Mouse (Mus musculus): Measurements from ENCODE around the gene Cyb5d1. TPM values are rescaled to one million over a fixed set of nuclear protein-coding genes. Genes with fewer than 3 reads are reported as not detected.
"Not testable (repeated sequence)": the region's sequence is repeated elsewhere in the genome, so short reads cannot be mapped to it uniquely, and the experiment has no call there.

Cyb5d1 gene
- polyA plus RNA-seq (2015; fragmentation: Nextera tagmentation; extraction: Ambion mirVana) = 21.2 and 21.5 TPM in 2 replicates

GRCm38 (mm10) chr11:69395235-69395633 is at the start of gene Cyb5d1, which contains the start of gene Naa38:
TSS of gene Cyb5d1 (minus strand) at chr11:69395631.
TSS of gene Naa38 (plus strand) at chr11:69395487.
- Histone ChIP-seq H3K4me1 (peaks cover 46% of the 10 kb centered on the region), H3K36me3 (peaks cover 22% of the 10 kb centered on the region), H3K4me2 (peak within 1 kb of the TSS; percentile 91), H3K27ac (replicated peaks) (peak within 1 kb of the TSS; percentile 98), H3K9ac (peak within 1 kb of the TSS; percentile 95), H3K4me3 (peak within 1 kb of the TSS; percentile 78)
- not testable (repeated sequence) for H3K27me3 ChIP-seq (replicated peaks); H3K9me3 ChIP-seq
- under 1% methylated on average over 24 of the region's 24 CpGs for WGBS
- ATAC-seq (ENCODE audit: extremely low read depth, insufficient number of reproducible peaks, low FRiP score, low TSS enrichment) = peak; percentile 62; the same call in 1 of the 2 replicates

- peaks cover 14% of the 10 kb centered on the region for H3K27me3 ChIP-seq (replicated peaks)
- no peaks in the 10 kb centered on the region for H3K36me3 ChIP-seq
- WGBS = 30% methylated on average over 5 of the region's 5 CpGs
- no peak overlapping the region for H3K4me2 ChIP-seq
- peaks cover 11% of the 10 kb centered on the region for H3K4me1 ChIP-seq
- H3K9ac ChIP-seq = no peak overlapping the region
- ATAC-seq (ENCODE audit: extremely low read depth, insufficient number of reproducible peaks, low FRiP score, low TSS enrichment) = no peak
- H3K9me3 ChIP-seq = peaks cover 3% of the 10 kb centered on the region; the same call in 1 of the 2 replicates
- H3K27ac ChIP-seq (replicated peaks) = no peak overlapping the region
- no peak overlapping the region for H3K4me3 ChIP-seq
Measured at GRCm38 (mm10) chr11:69443328-69443727, 47.9 kb upstream of the Cyb5d1 start.

GRCm38 (mm10) chr11:69437291-69437690 is 41.9 kb upstream of the Cyb5d1 start:
- Histone ChIP-seq H3K4me3 (no peak overlapping the region), H3K9me3 (no peaks in the 10 kb centered on the region), H3K27me3 (replicated peaks) (peaks cover 21% of the 10 kb centered on the region; the same call in 1 of the 2 replicates), H3K9ac (no peak overlapping the region), H3K36me3 (no peaks in the 10 kb centered on the region), H3K4me1 (peaks cover 6% of the 10 kb centered on the region), H3K4me2 (no peak overlapping the region), H3K27ac (replicated peaks) (no peak overlapping the region)
- WGBS = 34% methylated on average over 3 of the region's 3 CpGs
- no peak for ATAC-seq (ENCODE audit: extremely low read depth, insufficient number of reproducible peaks, low FRiP score, low TSS enrichment)

- H3K9ac ChIP-seq = no peak overlapping the region
- H3K9me3 ChIP-seq = no peaks in the 10 kb centered on the region
- ATAC-seq (ENCODE audit: extremely low read depth, insufficient number of reproducible peaks, low FRiP score, low TSS enrichment) = no peak
- no peak overlapping the region for H3K27ac ChIP-seq (replicated peaks)
- no peak overlapping the region for H3K4me3 ChIP-seq
- H3K36me3 ChIP-seq = no peaks in the 10 kb centered on the region
- H3K4me2 ChIP-seq = no peak overlapping the region
- 51% methylated on average over 6 of the region's 6 CpGs for WGBS
- H3K27me3 ChIP-seq (replicated peaks) = peaks cover 18% of the 10 kb centered on the region; the same call in 1 of the 2 replicates
- H3K4me1 ChIP-seq = peaks cover 12% of the 10 kb centered on the region
Measured at GRCm38 (mm10) chr11:69433189-69433588, 37.8 kb upstream of the Cyb5d1 start.

GRCm38 (mm10) chr11:69432640-69432982 is 37.2 kb upstream of the Cyb5d1 start:
- 68% methylated on average over 11 of the region's 11 CpGs for WGBS
- no peak overlapping the region for H3K4me2 ChIP-seq
- no peak for ATAC-seq (ENCODE audit: extremely low read depth, insufficient number of reproducible peaks, low FRiP score, low TSS enrichment)

GRCm38 (mm10) chr11:69431829-69432639 is 36.6 kb upstream of the Cyb5d1 start:
- H3K27me3 ChIP-seq (replicated peaks) = peaks cover 15% of the 10 kb centered on the region; the same call in 1 of the 2 replicates
- H3K27ac ChIP-seq (replicated peaks) = no peak overlapping the region
- no peak for ATAC-seq (ENCODE audit: extremely low read depth, insufficient number of reproducible peaks, low FRiP score, low TSS enrichment)
- H3K4me2 ChIP-seq = peak overlapping the region; percentile 30; the same call in 1 of the 2 replicates
- no peaks in the 10 kb centered on the region for H3K36me3 ChIP-seq
- no peaks in the 10 kb centered on the region for H3K9me3 ChIP-seq
- H3K9ac ChIP-seq = no peak overlapping the region
- WGBS = 34% methylated on average over 11 of the region's 11 CpGs
- peaks cover 12% of the 10 kb centered on the region for H3K4me1 ChIP-seq
- no peak overlapping the region for H3K4me3 ChIP-seq

More at GRCm38 (mm10) chr11:69432640-69432982, 37.2 kb upstream of the Cyb5d1 start:
- Histone ChIP-seq H3K9me3 (no peaks in the 10 kb centered on the region), H3K9ac (no peak overlapping the region), H3K4me1 (peaks cover 12% of the 10 kb centered on the region), H3K27ac (replicated peaks) (no peak overlapping the region), H3K27me3 (replicated peaks) (peaks cover 18% of the 10 kb centered on the region; the same call in 1 of the 2 replicates), H3K36me3 (no peaks in the 10 kb centered on the region), H3K4me3 (no peak overlapping the region)

- WGBS = 80% methylated on average over 15 of the region's 15 CpGs
- ATAC-seq (ENCODE audit: extremely low read depth, insufficient number of reproducible peaks, low FRiP score, low TSS enrichment) = no peak
- Histone ChIP-seq H3K27ac (replicated peaks) (no peak overlapping the region), H3K4me2 (no peak overlapping the region), H3K9ac (no peak overlapping the region), H3K27me3 (replicated peaks) (peaks cover 6% of the 10 kb centered on the region; the same call in 1 of the 2 replicates), H3K36me3 (no peaks in the 10 kb centered on the region), H3K9me3 (no peaks in the 10 kb centered on the region), H3K4me3 (no peak overlapping the region), H3K4me1 (peaks cover 12% of the 10 kb centered on the region)
Measured at GRCm38 (mm10) chr11:69430631-69431030, 35.2 kb upstream of the Cyb5d1 start.

GRCm38 (mm10) chr11:69429313-69429712 is 33.9 kb upstream of the Cyb5d1 start:
- Histone ChIP-seq H3K9ac (peak overlapping the region; percentile 38; the same call in 1 of the 2 replicates), H3K4me2 (no peak overlapping the region), H3K36me3 (no peaks in the 10 kb centered on the region), H3K27ac (replicated peaks) (no peak overlapping the region), H3K9me3 (no peaks in the 10 kb centered on the region), H3K4me3 (no peak overlapping the region), H3K27me3 (replicated peaks) (peaks cover 6% of the 10 kb centered on the region; the same call in 1 of the 2 replicates), H3K4me1 (peaks cover 12% of the 10 kb centered on the region)
- no peak for ATAC-seq (ENCODE audit: extremely low read depth, insufficient number of reproducible peaks, low FRiP score, low TSS enrichment)
- WGBS = 21% methylated on average over 2 of the region's 2 CpGs

GRCm38 (mm10) chr11:69428751-69429150 is 33.3 kb upstream of the Cyb5d1 start:
- WGBS = 24% methylated on average over 4 of the region's 4 CpGs
- no peak for ATAC-seq (ENCODE audit: extremely low read depth, insufficient number of reproducible peaks, low FRiP score, low TSS enrichment)
- peaks cover 11% of the 10 kb centered on the region; the same call in 1 of the 2 replicates for H3K27me3 ChIP-seq (replicated peaks)
- H3K4me2 ChIP-seq = no peak overlapping the region
- no peak overlapping the region for H3K4me3 ChIP-seq
- H3K4me1 ChIP-seq = peaks cover 12% of the 10 kb centered on the region
- H3K9me3 ChIP-seq = no peaks in the 10 kb centered on the region
- H3K9ac ChIP-seq = no peak overlapping the region
- no peaks in the 10 kb centered on the region for H3K36me3 ChIP-seq
- no peak overlapping the region for H3K27ac ChIP-seq (replicated peaks)

- ATAC-seq (ENCODE audit: extremely low read depth, insufficient number of reproducible peaks, low FRiP score, low TSS enrichment) = no peak
- Histone ChIP-seq H3K9me3 (no peaks in the 10 kb centered on the region), H3K36me3 (no peaks in the 10 kb centered on the region), H3K9ac (no peak overlapping the region), H3K4me1 (peaks cover 14% of the 10 kb centered on the region), H3K27ac (replicated peaks) (no peak overlapping the region), H3K4me3 (no peak overlapping the region), H3K4me2 (no peak overlapping the region), H3K27me3 (replicated peaks) (peaks cover 29% of the 10 kb centered on the region)
- WGBS = 66% methylated on average over 2 of the region's 2 CpGs
Measured at GRCm38 (mm10) chr11:69426246-69426645, 30.8 kb upstream of the Cyb5d1 start.

GRCm38 (mm10) chr11:69423885-69424284 is 28.5 kb upstream of the Cyb5d1 start:
- Histone ChIP-seq H3K27me3 (replicated peaks) (peaks cover 39% of the 10 kb centered on the region), H3K9ac (no peak overlapping the region), H3K4me1 (peaks cover 26% of the 10 kb centered on the region), H3K36me3 (no peaks in the 10 kb centered on the region), H3K27ac (replicated peaks) (no peak overlapping the region), H3K9me3 (no peaks in the 10 kb centered on the region), H3K4me3 (no peak overlapping the region), H3K4me2 (no peak overlapping the region)
- WGBS = 44% methylated on average over 6 of the region's 6 CpGs
- ATAC-seq (ENCODE audit: extremely low read depth, insufficient number of reproducible peaks, low FRiP score, low TSS enrichment) = no peak

All from heart, embryonic 13.5 days (tissue).